Mouse (Mus musculus): ENCODE results near the gene Copa. TPM values are rescaled to one million over a fixed set of nuclear protein-coding genes. Genes with fewer than 3 reads are reported as not detected.

Copa gene
- polyA plus RNA-seq (2012): 55.2 and 58.3 TPM in 2 replicates

DNA sequence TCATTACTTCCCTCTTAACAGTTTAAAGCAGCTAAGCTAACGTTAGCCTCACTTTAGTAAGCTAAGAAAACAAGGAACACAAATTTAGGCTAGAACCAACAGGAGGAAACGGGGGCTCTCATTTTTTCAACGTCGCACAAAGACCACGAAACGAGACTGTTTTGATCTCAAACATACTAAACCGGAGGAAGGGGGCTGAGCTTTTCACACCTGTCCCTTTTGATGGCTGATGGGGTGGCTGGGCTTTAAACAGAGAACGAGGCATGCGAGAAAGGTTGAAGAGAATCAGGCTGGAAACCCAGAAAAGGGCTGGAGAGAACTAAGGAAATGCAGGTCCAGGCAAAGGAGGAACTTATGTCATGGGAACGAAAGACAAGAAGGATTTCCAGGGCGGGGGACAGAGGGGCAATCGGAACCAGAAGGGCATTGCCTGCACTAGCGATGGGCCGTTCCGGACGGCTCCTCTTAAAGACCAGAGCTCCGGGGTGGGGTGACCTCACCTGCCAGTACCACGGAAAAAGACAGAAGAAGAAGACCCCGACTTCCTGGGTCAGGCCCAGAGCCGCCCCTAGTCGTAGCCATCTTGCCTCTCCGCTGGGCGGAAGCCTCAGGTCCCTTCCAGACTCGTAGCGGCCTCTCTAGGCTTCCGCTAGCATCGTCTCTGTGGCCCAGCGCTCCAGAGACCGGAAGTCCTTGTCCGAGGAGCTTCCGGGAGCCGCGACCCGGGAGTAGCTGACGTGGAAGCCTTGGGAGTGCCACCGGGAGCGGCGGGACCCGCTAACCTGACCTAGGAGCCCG, at the start of gene Copa, which contains the start of gene Ncstn:
Gene Copa (plus strand): TSS at position 429 of the 798 bp plus-strand sequence.
Gene Ncstn (minus strand): TSS at position 695 of the 798 bp plus-strand sequence.

DNA sequence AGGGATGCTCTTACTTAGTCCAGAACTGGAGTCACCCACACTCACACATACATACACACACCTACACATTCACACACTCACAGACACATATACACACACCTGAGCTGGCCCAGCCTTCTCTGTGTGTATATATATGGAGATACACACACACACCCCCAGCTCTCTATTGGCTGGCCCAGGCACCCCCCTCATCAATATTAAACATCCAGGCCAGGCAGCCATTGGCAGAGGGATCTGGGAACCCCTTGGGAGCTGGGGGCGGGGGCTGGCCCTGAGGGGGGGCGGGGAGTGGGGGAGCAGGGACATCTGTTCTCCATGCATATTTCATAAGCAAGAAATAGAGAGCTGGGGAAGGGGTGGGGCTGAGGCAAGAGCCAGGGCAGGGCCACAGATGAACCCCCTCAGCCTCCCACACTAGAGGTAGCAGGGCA, 24.8 kb upstream of the Copa start, which contains the start of gene Nhlh1:
Gene Nhlh1 (minus strand): TSS at position 83 of the 431 bp plus-strand sequence.

DNA sequence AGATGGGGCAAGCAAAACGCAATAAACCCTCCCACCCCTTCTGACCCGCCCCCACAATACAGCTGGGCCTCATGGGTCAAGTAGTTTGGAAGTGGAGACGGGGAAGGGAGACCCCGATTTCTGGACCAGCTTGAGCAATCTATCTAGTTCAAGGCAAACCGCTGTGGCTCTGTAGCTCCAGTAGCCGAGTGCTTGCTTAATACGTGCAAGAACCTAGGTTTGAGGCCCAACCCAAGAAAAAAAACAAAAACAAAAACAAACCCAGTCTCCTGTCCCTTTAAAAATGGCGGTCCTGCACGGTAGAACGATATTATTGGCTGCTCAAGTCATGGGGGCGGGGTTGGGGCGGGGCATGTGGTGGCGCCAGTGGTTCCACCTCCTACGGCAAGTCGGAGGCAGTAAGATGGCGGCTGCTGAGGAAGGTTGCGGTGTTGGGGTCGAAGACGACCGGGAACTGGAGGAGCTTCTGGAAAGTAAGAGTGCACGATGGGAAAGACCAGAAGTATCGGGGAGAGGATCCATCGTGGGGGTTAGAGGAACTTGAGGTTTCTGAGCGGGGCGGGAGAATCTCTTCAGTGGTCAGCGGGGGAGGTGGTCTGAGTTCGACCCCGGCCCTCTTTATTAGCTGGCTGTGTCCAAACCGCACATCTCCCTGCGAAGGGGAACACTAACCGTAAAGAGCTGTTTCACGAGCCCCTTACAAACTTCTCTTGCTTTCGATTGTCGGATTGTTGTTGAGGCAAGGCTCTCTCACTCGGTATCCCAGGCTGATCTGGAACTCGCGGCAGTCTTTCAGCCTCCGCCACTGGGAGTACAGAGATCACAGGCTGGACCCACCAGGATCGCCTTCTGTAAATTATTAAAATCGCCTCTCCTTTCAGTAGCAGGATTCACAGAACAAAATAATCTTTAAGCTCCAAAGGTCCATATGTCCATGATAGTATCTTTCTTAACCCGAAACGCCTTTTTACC, 44.3 kb downstream of the Copa start, which contains the start of gene Pex19:
Gene Pex19 (plus strand): TSS at position 380 of the 972 bp plus-strand sequence.

DNA sequence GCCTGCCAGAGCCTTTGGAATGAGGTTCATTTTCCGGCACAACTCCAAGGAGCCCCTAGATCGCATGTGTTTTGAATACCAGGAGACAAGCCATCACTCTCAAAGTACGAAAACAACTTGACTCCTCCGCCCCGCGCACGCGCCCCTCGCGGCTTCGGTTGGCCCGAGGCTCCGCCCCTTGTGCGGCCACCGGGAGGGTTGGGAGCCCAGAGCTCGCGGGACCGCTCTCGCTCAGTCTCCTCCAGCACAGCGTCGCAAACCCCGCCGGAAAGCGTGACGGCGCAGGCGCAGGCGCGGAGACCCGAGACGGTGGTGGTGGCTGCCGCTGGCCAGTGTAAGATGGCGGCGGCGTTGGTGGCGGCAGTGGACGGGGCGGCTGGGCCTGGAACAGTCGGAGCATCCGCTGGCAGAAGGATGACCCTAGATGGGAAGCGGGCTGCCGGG, 65.5 kb downstream of the Copa start, which contains the start of gene Dcaf8:
Gene Dcaf8 (plus strand): TSS at position 250 of the 444 bp plus-strand sequence.

Other genes with a start within 250 kb of the Copa start
- gene Cd84, start 242.8 kb upstream of the Copa start, polyA plus RNA-seq (2012): 2.0 and 2.2 TPM in 2 replicates
- 0.26 and 0.49 TPM in 2 replicates for gene Gm10521, start 186.9 kb upstream of the Copa start, polyA plus RNA-seq (2012)
- 0.06 and 0.23 TPM in 2 replicates for gene Slamf6, start 165.0 kb upstream of the Copa start, polyA plus RNA-seq (2012)
- 8.1 and 9.9 TPM in 2 replicates for gene Vangl2, start 54.1 kb upstream of the Copa start, polyA plus RNA-seq (2012)
- 0.06 TPM in 1 of 2 replicates, not detected in the other for gene Nhlh1, start 25.0 kb upstream of the Copa start, polyA plus RNA-seq (2012)
- gene Ncstn, start 266 bp downstream of the Copa start, polyA plus RNA-seq (2012): 17.6 and 21.1 TPM in 2 replicates
- 15.1 and 15.2 TPM in 2 replicates for gene Pex19, start 44.2 kb downstream of the Copa start, polyA plus RNA-seq (2012)
- 60.9 and 69.9 TPM in 2 replicates for gene Dcaf8, start 65.6 kb downstream of the Copa start, polyA plus RNA-seq (2012)
- gene Pea15a, start 124.3 kb downstream of the Copa start, polyA plus RNA-seq (2012): 2.8 and 4.4 TPM in 2 replicates
- gene Casq1, start 137.3 kb downstream of the Copa start, polyA plus RNA-seq (2012): not detected in 2 replicates
- gene Atp1a4, start 175.9 kb downstream of the Copa start, polyA plus RNA-seq (2012): not detected in 2 replicates
- 88.2 and 88.9 TPM in 2 replicates for gene Igsf8, start 179.1 kb downstream of the Copa start, polyA plus RNA-seq (2012)
- gene Atp1a2, start 215.5 kb downstream of the Copa start, polyA plus RNA-seq (2012): not detected in 2 replicates
- gene Kcnj9, start 246.8 kb downstream of the Copa start, polyA plus RNA-seq (2012): 0.06 TPM in 1 of 2 replicates, not detected in the other

Data from megakaryocyte-erythroid progenitor cell, adult 5 weeks (primary cell).